Mouse (Mus musculus) kidney, postnatal 36 days (tissue): ENCODE data around the gene Fto.

ENCODE experiments used
- DNase-seq, 2 experiments: peaks; one replicate each; pipeline ENCODE4 v3.0.0; 2021 to 2022; ENCODE audit warnings: mixed read lengths in 2 of 2

Fto gene

DNA sequence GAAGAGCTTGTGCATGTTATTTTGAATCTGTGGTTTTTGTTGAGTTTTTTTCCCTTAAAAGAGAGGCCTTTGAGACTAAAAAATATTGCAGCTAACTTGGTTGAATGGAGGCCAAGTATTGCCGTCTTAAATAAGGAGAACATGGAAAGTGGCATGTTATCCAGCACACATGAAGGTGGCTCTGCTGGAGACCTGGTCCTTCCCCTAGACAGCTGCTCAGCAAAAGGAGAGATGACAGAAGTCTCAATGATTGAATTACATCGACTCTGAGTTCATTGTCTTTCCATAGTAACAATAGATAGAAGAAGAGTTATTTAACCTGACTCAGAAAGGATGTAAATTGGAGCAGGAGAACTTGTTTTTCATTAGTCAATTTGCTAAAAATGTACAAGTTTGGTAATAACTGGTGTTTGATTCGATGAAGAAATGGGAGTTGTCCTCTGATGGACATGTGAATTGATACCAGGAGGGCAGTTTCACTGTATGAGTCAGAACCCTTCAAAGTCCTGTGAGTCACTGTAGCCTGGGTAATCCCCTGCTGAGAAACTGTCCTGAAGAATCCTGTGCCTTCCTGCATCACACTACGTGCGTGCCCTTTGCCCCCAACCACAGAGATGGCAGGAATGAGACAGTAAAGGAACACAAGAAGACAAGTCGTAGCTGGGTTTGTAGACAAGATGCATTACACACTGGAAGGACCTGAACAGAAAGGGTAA, 82.2 kb downstream of the Fto start:
- peak; percentile 49 to 56 for DNase-seq

- no peak for DNase-seq
These were observed 84.7 kb downstream of the Fto start for GRCm38 (mm10) chr8:91398053-91398452.

GRCm38 (mm10) chr8:91402980-91403975, 90.0 kb downstream of the Fto start:
- peak; percentile 38 to 50 for DNase-seq

GRCm38 (mm10) chr8:91404311-91404710, 91.0 kb downstream of the Fto start:
- peak in 1 of 2 experiments; percentile 45 for DNase-seq

GRCm38 (mm10) chr8:91405099-91405498, 91.8 kb downstream of the Fto start:
- no peak for DNase-seq

DNA sequence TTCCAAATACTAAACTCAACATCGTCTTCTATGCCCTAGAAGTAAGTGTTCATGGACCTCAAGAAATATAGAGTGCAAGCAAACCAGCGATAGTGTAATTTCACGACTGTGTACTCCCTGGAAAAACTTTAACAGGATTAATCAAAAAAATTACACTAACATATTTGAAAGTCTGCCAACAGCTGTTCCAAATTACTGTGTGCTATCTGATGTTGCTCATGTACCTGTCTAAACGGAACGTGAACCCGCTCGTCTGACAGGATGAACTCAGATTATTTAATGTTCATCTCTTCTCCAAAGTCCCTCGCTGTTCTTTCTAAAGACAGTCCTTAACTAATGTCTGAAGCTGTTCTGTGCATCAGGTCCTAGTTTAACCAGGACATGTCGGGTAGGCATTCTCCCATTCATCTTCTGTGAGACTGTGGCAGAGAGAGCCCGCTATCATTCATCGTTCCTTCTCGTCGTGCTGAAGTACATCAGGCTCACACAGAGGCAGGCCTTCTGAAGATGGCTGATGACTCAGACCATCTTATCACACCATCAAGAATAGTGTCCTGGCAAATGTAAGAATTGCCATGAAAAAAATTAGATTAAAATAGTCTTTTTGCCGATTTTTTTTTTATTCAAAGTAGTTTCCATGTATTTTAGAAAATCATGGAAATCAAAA, 93.4 kb downstream of the Fto start:
- DNase-seq: no peak

- DNase-seq: peak in 1 of 2 experiments; percentile 43
These were observed 94.6 kb downstream of the Fto start for GRCm38 (mm10) chr8:91407880-91408279.

- no peak for DNase-seq
These were observed 96.7 kb downstream of the Fto start for GRCm38 (mm10) chr8:91410007-91410406.

GRCm38 (mm10) chr8:91424491-91425074, 111.3 kb downstream of the Fto start:
- no peak for DNase-seq

GRCm38 (mm10) chr8:91425251-91425866, 112.0 kb downstream of the Fto start:
- DNase-seq: no peak

DNA sequence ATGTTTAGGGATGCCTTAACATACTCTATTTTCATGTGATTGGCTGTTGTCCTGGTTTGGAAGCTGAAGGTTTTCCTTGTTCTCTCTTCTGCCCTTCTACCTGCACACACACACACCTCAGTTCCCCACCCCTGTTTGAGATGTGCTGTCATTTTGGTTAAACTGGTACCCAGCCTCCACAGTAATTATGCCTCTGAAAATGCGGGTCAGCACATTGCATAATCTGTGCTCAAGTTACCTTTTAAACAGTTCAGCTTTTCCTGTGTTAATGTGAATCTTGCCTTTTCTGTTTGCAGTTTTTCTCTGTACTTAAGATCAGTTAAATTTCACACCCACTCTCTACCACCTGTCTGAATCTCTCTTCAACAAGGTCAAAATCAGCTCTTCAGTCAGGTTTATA, 113.2 kb downstream of the Fto start:
- peak in 1 of 2 experiments; percentile 67 for DNase-seq

DNA sequence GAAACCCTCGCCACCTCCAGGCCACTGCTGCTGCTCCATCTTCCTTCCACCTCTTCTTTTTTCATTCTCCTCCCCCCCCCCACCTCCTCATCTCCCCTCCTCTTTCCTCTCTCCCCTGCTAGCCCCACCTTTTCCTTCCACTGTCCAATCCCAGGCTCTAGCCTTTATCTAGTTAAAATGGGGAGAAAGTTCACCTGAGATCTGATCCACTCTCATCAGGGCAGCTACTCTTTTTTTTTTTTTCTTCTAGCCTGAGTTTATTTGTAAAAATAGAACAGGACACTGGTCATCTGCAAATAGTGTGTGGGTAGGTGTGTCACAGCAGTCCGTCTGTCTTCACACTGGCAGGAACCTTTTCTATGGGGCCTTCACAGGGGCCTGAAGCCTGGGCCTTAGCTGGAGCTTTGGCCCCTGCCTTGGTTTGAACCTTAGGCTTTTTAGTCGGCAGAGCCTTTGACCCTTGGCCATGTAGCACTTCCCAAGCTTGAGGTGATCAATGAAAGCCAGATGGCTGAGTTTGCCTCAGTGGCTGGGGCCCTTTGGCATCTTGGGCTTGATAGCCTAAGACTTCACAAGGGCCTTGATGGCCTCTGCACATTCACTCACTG, 117.1 kb downstream of the Fto start:
- DNase-seq: no peak

DNA sequence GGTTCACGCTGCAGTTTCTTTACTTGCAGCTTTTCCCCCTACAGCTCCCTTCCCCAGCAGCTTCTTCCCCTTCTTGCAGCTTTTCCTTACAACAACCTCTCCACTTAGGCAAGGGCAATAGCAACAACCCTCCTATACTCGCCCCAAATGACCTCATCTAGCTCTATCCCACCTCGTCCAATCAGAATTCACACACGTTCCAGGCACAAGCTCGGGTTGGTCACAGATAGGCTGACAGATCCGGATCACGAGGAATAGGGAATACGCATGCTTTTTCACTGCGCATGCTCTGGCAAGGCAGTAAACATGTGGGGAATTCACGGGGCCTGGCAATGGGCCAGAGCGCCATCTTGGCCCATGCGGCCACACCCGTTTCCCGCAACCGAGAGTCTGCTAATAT, 122.7 kb downstream of the Fto start:
- no peak for DNase-seq

DNA sequence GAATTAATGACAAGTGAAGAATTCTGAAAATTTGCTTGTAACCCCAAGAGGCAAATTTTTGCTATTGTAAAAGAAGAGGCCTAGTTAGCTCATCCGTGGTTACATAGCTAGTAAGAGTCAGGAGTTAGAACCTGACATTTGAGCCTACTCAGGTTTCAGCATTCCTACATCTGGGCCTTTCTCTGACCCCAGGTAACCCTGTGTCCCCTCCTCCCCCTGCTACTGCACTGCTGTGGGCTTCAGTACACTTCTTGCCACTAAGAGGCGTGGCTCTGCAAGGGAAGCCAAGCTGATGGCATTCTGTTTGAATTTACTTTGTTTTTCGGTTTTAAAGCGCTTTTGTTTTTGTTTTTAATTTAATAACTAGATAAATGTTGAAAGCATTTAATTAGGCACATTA, 130.6 kb downstream of the Fto start:
- DNase-seq: peak; percentile 58 to 59

- peak; percentile 60 to 70 for DNase-seq
These were observed 131.5 kb downstream of the Fto start for GRCm38 (mm10) chr8:91444636-91445410.

DNA sequence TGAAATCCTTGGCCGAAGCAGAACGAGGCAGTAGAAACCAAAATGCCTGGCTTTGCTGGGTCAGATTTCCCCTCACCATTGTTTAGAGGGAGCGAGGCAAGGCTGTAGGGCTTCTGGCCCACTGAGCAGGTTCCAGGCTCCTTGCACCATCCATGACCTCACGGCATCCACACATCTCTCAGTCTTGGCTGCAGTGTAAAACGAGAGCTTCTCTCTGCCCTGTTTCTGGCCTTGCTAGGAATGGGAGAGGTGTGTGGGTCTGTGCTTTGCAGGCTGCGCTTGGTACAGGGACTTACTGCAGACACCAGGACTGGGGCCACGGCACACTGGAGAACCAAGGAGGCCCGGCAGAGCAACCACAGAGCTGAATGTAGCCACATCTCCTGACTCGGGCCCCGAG, 132.2 kb downstream of the Fto start:
- peak in 1 of 2 experiments; percentile 13 for DNase-seq

- DNase-seq: no peak
These were observed 132.7 kb downstream of the Fto start for GRCm38 (mm10) chr8:91446008-91446407.

GRCm38 (mm10) chr8:91448667-91449329, 135.5 kb downstream of the Fto start:
- peak; percentile 46 to 64 for DNase-seq

- DNase-seq: no peak
These were observed 141.6 kb downstream of the Fto start for GRCm38 (mm10) chr8:91454926-91455325.

DNA sequence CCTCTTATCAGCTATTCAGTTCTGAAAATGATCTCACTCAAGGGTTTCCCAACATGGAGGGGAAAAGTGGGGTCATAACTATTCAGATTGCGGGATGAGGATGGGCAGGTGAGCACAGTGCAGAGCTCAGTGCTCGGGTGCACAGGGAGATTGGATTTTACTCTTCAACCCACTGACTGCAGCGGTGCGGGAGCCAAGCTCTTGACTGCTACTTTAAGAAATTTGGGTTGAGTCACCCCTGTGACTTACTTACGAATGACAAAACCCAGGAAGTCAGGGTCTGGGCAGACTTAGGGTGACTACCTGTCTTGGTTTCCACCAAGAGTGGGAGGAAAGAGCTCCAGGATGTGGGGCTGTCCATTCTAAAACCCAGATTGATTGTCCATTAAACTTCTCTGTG, 142.3 kb downstream of the Fto start:
- no peak for DNase-seq
